Mouse (Mus musculus): ENCODE measurements at regions not wholly inside any gene's neighbourhood (a gene's known extent, or its start where the extent isn't known, plus 50 kb on each side); places are given as distances from the start of the nearest gene placed in this dataset.

DNA sequence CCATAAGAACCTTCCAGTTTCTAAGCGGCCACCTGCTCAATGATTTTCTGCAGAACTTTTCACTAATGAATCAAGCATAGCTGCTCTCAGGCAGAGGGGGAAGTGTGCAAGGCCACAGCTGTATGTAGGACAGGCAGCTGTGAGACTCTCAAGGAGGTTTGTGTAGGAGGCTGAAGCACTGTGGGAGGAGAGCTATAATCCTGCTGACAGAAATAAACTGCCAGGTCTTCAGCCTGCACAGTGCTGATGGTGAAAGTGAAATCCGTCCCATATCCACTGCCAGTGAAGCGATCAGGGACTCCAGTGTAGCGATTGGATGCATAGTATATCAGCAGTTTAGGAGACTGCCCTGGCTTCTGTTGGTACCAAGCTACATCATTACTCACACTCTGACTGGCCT lies 718.2 kb downstream of the Rpia start:
- CTCF ChIA-PET = no interaction called here
- no peak for DNase-seq (ENCODE audit: low read depth, low spot score)
- POLR2A ChIA-PET = no interaction called here
- in situ Hi-C loops (cut with MboI; ENCODE audit: low pct_unique_long_range_greater_than_20kb) = no loop called here
- no peaks in the 10 kb centered on the region for H3K27me3 ChIP-seq
- no peak for ATAC-seq
- TF ChIP-seq CTCF (IDR thresholded peaks at IDR 0.05) = no peak

DNA sequence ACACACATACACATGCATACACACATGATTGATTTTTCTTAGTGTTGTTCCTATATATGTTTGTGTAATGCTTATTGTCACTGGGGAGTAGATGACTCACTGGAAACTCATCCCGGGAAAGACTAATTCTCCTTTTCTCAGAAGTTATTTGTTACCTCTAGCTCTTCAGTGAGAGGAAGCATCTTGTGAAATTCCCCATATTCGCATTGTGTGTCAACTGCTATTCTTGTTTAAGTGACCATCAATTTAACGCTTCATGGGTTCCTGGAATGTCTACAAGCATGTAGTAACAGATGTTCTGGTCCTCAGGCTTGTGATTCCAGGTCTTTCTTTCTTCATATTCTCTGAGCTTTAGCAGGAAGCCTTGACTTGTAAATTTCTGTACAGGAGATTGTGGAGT lies 720.0 kb downstream of the Rpia start:
- H3K27me3 ChIP-seq = no peaks in the 10 kb centered on the region
- DNase-seq (ENCODE audit: low read depth, low spot score) (peak; percentile 25), ATAC-seq (peak; percentile 92)
- in situ Hi-C loops (cut with MboI; ENCODE audit: low pct_unique_long_range_greater_than_20kb) = no loop called here
- TF ChIP-seq CTCF (IDR thresholded peaks at IDR 0.05) = no peak
- ChIA-PET POLR2A (no interaction called here), CTCF (interaction anchor here (1.3 kb wide), 1 partner anchor 31 kb away, joined by 4 read pairs; no protein-coding TSS in a partner anchor)

DNA sequence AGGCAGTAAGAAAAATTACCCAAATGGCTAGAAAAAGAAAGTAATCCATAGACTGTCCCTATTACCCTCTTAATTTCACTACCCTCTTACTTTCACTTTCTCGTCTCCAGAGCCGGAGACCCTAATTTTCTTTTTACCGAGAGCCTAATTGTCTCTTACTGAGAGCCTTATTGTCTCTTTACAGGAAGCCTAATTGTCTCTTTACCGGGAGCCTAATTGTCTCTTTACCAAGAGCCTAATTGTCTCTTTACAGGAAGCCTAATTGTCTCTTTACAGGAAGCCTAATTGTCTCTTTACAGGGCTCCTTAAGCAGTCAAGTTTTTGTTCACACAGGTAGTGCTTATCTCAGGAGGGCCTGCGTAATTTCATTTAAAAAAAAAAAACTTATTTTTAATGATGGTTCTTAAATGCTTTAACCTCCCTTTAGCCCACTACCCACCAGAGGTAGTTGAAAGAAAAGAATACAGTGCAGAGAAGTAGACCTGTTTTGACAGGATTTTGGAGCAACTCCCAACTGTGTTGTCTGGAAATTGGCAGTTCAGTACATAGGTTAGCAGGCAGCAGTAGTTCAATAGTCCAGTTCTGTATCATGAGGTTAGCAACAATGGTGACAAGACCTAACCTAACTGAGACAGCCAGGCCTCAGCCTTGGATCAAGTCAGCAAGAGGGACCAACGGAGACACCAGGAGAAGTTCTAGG lies 724.2 kb downstream of the Rpia start:
- no peaks in the 10 kb centered on the region for H3K27me3 ChIP-seq
- DNase-seq (ENCODE audit: low read depth, low spot score) = no peak
- TF ChIP-seq CTCF (IDR thresholded peaks at IDR 0.05) = no peak
- in situ Hi-C loops (cut with MboI; ENCODE audit: low pct_unique_long_range_greater_than_20kb) = no loop called here
- ChIA-PET POLR2A (no interaction called here), CTCF (no interaction called here)
- no peak for ATAC-seq

DNA sequence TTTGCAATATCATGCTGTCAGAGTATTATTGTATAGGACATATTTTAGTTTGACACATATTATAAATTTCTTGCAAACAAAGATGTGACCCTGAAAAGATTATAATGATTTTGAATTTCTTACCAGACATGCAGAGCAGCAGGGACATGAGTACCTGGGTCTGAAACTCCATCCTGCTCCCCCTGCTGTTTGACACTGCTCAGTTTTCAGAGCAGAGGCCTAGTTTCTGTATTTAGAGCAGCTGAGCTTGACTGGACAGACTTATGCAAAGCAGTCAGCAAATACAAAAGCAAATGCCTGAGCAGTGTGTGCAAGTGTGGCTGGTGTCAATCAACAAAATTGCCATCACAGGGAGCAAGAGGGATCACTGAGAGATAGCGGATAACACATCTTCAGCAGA lies 733.0 kb downstream of the Rpia start:
- peak; percentile 17 for TF ChIP-seq CTCF (IDR thresholded peaks at IDR 0.05)
- peaks cover 2% of the 10 kb centered on the region for H3K27me3 ChIP-seq
- DNase-seq (ENCODE audit: low read depth, low spot score) (no peak), ATAC-seq (no peak)
- in situ Hi-C loops (cut with MboI; ENCODE audit: low pct_unique_long_range_greater_than_20kb) = no loop called here
- ChIA-PET CTCF (no interaction called here), POLR2A (no interaction called here)

DNA sequence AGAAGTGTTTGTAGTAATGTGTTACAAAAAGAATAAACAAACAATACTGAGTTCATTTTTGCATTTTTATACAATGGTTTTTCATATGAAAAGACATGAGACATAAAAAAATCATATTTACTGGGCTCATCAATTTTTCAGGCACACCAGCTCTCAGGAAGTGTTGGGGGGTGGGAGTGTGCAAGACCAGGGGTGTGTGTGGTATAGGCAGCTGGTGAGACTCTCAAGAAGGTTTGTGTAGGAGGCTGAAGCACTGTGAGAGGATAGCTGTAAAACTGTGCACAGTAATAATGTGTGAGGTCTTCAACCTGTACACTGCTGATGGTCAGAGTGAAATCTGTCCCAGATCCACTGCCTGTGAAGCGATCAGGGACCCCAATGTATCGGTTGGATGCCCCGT lies 733.7 kb downstream of the Rpia start:
- DNase-seq (ENCODE audit: low read depth, low spot score) (no peak), ATAC-seq (no peak)
- ChIA-PET CTCF (no interaction called here), POLR2A (no interaction called here)
- TF ChIP-seq CTCF (IDR thresholded peaks at IDR 0.05) = no peak
- in situ Hi-C loops (cut with MboI; ENCODE audit: low pct_unique_long_range_greater_than_20kb) = no loop called here
- H3K27me3 ChIP-seq = peaks cover 2% of the 10 kb centered on the region

DNA sequence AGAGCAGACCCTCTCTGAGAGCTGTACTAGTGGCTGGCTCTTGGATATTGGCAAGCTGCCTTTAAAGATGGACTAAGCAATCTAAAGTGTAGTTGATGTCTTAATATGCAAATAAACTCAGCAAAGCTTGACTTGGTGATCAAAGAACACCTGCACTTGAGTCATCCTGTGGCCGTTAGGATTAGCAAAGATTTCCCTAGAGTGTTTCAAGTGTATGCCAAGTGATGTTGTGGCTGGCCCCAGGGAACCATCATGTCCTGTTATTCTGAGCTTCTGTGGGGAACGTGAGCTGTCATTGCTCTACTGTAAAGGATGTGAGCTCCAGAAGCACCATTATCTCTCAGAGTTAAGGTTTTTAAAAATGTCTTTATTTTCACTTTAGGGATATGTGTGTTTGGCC lies 751.1 kb downstream of the Rpia start:
- ATAC-seq (no peak), DNase-seq (ENCODE audit: low read depth, low spot score) (no peak)
- ChIA-PET CTCF (no interaction called here), POLR2A (no interaction called here)
- H3K27me3 ChIP-seq = peaks cover 6% of the 10 kb centered on the region
- in situ Hi-C loops (cut with MboI; ENCODE audit: low pct_unique_long_range_greater_than_20kb) = no loop called here
- no peak for TF ChIP-seq CTCF (IDR thresholded peaks at IDR 0.05)

DNA sequence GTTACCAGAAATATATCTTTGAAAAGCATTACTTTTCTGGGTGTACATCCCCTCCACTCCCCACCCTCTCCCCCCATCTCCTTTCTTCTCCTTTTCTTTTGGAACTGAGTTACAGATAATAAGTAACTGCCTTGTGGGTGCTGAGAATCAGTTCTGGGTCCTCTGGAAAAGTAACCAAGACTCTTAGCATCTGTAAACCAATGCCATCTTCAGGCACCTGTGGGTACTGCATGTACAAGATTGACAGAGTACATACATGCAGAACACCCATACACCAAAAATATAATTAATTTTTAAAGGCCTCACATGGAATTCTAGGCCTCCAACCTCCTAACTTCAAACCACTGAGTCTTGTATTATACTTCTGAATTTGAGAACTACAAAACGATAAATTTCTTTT lies 758.4 kb downstream of the Rpia start:
- POLR2A ChIA-PET = no interaction called here
- in situ Hi-C loops (cut with MboI; ENCODE audit: low pct_unique_long_range_greater_than_20kb) = no loop called here
- TF ChIP-seq CTCF (IDR thresholded peaks at IDR 0.05) = no peak
- ATAC-seq (no peak), DNase-seq (ENCODE audit: low read depth, low spot score) (no peak)
- CTCF ChIA-PET = no interaction called here
- peaks cover 6% of the 10 kb centered on the region for H3K27me3 ChIP-seq

DNA sequence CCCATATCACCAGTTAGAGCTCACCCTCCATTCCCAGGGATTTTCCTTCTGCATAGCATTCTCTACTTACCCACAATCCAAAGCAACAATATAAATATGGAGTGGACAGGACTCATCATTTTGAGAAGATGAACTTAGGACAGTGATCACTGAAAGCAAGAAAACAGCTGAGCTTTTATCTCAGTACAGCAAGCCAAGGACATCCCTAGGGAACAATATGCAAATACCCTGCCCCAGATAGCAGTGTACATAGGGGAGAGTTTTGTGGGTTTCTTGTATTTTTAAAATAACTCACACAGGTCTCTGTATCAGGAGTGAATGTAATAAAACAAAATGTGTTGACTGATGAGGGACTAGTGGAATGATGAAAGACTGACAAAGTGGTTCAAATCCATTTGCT lies 780.5 kb downstream of the Rpia start:
- H3K27me3 ChIP-seq = no peaks in the 10 kb centered on the region
- DNase-seq (ENCODE audit: low read depth, low spot score) (no peak), ATAC-seq (no peak)
- TF ChIP-seq CTCF (IDR thresholded peaks at IDR 0.05) = no peak
- in situ Hi-C loops (cut with MboI; ENCODE audit: low pct_unique_long_range_greater_than_20kb) = no loop called here
- CTCF ChIA-PET = no interaction called here
- POLR2A ChIA-PET = no interaction called here

Measured in Patski (cell line).